Mouse (Mus musculus) frontal cortex, postnatal 14 days (tissue): ENCODE results near the gene Pld5.
"Not testable (repeated sequence)": the region's sequence is repeated elsewhere in the genome, so short reads cannot be mapped to it uniquely, and the experiment has no call there.

Experiments used
- DNase-seq, 2 experiments: peaks; one replicate each; pipeline ENCODE4 v3.0.0; 2022; ENCODE audit warnings: low spot score in 2 of 2

The Pld5 gene

DNA sequence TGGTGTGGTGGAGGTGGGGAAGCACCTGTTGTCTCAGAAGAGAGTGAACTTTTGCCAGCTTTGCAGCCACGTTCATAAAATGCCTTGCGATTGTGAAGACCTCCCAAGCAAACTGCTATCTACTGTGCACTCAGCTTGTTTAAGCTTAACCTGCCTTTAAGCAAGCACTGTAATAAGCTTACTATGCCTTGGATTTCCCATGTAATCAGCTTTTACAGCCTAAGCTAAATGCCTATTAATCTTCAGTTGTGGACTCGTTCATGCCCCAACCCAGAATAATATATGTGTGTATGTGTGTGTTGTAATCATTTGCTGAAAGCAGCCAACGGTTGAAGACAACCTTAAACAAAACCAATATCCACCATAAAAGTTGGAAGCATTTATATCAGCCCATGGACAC lies 232.1 kb downstream of the Pld5 start:
- DNase-seq: no peak

DNA sequence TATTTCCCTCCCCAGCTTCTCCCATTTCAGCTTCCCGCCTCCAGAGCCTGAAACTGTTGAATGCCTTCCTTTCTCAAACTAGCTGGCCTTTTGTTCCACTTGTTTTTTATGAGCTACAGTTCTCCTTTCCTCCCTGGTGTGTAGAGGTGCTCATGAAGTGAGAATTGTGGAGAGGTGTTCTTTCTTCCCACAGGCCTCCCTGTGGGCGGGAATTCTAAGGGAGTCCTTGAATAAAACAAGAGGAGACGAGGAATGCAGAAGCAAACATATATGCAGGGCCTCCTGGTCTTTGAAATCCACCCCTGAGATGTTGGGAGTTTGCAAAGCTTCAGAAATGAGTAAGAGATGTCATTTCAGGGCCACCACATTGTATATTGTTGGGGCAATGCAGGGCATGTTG lies 235.2 kb downstream of the Pld5 start:
- DNase-seq: no peak

DNA sequence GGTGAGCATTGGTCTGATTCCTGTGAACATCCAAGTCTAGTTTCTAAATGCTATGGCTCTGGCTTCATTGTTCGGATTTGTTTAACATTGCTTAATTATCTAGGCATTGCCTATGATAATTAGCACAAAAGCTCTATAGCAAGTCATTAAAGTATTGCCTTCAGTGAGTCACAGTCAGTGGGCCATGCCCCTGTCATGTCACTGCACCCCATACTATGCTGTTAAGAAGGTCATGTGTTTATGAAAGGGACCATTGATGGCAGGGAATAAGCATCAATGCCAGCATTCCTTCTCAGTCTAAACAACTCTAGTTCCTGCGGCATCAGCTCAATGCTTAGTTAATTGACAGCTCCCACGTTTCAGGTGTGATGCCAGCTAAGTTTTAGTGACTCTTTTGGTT lies 239.1 kb downstream of the Pld5 start:
- no peak for DNase-seq

DNA sequence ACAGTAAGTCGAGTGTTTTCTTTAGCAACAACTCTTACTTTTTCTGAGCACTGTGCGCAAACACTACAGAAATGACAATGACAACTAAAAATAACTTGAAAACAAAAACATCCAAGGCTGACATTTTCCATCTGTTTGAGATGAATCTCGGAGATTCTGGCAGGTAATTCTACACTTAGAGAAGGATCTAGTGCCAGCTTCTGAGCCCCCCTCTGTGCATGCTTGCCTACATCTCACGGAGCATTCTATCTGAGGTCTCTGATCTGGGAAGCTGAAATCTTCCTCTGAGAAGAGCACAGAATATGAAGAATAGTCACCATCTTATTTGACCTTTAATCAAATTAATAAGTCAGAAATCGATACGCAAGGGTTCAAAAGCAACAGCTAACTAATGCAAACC lies 240.4 kb downstream of the Pld5 start:
- DNase-seq: no peak

DNA sequence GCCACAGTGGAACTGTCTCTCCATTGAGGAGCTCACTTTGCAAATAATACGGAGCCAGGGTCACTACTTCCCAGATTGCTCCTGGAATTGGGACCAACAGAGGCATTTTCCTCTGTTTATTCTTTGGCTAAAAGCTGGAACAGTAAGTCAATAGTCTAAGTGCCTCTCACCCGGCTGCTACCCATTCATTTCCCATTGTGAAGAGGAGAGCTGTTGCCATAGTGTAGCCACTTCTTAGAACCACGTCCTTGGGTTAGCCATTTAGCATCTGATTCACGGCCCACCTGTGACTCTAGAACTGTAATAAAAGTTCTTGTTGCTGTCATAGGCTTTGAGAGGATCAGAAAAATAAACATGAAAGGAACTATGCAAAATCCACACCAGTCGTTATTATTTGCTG lies 241.4 kb downstream of the Pld5 start:
- DNase-seq: no peak

DNA sequence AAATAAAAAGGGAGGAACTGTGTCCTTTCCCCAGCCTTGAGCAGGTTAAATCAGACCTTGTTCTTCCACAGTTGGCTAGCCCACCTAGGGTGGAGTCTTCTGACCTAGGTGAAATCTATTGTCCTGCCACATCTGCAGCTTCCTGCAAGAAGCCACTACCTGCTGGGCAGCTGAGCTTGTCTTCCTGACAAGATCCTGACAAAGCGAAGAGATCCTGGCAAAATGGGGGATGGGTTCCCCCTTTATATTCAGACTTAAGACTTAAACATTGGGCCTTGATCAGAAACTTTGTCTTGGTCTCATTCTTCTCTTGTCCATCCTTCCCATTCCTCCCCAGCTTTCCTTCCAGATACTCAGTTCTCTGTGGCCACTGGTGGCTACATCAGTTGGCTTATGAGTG lies 246.0 kb downstream of the Pld5 start:
- DNase-seq: no peak

DNA sequence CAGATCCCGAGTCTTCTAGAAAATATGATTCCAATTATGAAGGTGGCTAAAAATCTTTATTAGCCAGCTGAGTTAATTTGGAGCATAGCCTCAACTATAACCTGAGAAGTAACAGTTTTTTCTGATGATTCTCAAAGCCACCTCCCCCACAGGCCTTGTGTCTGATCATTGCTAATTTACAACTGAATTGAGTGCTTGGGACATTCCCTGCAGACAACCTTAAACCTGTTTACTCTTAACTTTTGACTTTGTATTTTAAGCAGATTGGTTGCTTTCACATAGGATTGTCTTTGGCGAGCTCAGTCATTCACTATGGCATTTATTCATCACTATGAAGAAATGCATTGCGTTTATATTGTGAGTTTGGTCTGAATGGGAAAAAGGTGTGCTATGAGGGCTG lies 246.7 kb downstream of the Pld5 start:
- DNase-seq: no peak

DNA sequence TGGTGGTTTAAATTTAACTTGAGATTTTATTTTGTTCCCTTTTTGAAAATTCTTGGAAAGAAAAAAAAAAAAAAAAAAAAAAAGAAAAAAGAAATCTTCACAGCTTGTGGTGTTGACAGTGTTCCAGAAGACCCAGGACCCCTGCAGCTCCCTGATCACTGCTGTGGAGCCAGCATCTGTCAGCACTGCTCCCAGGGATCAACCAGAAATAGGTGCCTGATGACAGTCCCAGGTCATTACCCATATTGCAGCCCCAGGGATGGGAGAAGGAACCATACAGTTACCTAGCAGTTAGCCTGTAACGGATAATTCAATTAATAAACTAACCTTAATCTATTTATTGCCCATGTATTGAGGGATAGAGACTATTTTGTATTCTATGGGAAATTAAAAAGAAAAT lies 250.6 kb downstream of the Pld5 start:
- no peak for DNase-seq

DNA sequence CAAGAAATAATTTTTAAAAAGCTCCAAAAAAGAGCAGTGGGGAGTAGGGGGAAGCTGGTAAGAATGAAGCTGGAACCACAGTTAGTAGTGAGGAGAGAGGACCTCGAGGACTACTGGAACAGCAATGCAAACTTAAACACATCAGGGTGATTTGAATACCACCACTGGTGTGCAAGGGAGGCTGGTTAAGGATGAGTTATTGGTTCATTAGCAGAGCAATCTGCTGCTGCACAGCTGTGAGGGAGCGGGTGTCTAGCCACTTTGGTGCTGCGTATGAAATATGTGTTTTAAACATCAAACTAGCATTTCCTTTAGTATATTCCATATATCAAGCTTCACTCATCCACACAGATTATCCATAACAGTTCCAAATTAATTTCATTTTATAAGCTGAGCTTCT lies 256.6 kb downstream of the Pld5 start:
- DNase-seq: no peak

DNA sequence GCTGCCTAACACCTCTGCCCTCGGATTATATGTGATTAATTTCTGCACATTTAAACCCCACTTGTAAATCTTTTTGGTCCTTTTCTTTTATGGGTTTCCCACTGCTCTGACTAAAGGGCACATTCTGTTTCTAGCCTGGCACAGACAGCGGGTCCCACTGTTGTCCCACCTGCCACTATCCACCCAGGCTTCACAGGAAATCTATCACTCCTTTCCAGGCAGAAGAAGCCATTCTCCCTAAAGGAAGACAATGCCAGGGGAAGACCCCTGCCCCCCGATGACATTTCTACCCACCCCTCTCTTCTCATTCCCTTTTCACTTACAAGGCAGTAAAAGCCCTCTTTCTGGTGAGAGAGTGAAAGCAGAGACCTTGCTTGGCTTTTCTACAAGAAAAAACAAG lies 259.0 kb downstream of the Pld5 start:
- DNase-seq: no peak

DNA sequence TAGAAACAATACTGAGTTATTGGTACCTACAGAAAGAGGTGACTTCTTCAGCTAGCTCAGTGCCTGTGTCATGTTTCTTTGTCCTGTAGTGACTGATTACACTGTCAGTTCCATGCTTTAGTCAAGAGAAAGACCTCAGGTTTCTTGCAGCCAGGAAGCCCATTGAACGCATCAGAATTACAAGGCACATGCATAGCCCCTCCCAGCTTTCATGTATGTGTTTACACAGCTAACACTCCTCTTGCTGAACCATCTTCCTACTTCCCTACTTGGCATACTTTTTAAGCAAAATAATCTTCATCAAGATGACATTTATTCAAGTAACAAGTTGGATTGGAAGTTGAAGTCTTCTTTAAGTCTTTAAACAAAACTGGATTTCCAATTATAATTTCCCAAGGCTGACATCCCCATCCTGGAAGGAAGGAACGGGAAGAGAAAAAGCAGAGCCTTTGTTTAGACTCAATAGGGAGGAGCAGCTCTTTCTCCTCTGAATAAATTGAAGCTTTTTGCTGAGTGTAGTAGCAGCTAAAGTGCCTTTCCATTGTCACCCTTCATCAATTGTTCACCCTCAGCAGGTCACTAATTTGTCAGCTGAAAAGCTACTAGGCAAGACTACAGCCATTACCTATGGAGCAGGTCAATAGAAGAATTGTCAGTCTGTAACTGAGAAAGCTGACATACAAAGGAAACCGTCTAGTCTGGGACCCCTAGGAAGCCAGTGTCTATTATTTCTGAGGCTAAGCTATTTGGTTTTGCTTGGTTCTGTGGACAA lies 261.4 kb downstream of the Pld5 start:
- no peak for DNase-seq

DNA sequence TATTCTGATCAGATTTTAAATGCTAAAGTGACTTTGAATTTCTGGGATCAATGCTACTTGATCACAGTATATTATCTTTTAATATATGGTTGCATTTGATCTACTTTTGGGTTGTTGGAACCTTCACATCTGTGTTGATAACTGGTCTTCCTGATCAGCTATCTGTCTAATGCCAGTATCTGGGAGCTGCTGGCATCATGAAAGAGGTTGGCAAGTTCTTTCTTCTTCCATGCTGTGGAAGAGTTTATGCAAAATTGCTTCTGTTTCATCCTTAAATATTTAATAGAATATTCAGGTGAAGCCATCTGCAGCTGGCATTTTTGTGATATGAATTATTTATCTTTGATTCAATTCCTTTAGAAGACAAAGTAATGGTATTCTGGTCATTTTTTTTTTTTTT lies 263.6 kb downstream of the Pld5 start:
- no peak for DNase-seq

DNA sequence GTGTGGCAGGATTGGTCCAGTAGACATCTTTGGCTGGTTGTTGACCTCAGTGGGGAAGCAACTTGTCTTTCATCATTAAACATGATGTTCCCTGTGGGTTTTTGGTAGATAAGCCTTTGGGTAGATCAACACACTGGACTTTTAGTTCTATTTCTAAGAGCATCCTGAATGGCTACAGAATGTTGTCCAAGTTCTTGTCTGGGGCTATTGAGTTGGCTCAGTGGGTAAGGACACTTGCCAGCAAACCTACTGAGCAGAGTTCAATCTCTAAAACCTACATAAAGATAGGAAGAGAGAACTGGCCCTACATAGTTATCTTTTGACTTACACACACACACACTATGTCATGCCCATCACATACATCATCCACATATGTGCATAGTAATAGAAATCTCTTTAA lies 264.0 kb downstream of the Pld5 start:
- DNase-seq: no peak

DNA sequence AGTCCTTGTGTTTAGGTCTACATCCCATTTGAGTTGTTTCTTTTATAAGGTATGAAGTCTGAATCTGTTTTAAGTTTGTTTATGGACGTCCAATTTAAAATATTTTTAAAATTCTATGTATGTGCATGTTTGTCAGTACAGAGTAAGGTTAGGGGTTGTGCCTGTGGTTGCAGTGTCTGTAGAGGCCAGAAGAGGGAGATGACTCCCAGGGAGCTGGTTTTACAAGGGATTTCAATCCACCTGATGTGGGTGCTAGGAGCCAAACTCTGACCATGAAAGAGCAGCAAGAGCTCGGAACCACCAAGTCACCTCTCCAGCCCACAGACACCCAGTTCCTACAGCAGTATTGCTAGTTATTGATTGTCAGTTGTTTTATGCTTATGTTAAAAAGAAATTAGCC lies 266.7 kb downstream of the Pld5 start:
- no peak for DNase-seq

DNA sequence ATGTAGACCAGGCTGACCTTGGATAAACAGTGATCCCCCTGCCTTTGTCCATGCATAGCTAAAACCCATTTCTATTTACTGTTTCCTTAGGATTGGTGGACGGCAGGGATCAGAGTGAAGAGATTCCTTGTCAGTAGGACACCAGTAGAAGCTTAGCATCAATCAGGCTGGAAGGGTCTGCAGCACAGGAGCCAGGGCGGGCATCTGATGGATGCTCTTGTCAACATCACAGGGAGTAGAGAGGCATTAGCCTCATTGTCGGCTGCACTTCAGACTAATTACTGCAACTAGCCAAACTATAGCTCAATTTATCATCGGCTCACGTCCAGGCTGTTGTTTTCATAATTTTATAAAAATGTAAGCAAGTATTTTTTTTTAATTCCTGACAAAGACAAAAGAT lies 274.5 kb downstream of the Pld5 start:
- no peak for DNase-seq

DNA sequence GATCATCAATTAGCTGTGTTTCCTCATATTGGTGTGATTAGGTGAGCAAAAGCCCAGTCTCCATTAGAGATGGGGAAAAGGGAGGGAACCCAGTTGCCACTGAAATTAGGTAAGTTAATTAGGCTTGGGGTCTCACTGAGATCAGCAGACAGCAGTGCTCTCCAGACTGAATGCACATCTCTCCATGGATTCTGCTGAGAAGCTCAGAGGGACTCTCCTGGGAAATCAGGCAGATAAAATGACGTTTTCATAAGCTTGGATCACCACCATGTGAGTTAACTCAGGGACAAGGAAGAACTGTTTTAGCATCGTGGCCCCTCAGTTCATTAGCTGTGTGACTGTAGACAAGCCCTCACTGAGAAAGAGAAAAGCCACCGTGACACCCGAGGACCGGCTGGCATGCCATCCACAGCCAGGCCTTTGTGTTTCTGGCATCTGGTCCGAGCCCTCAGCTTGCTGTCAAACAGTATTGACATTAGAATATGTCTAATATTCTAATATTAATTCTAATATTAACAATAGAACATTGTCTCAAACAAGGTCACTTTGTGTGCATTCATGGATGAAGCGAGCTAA lies 277.9 kb downstream of the Pld5 start:
- DNase-seq: no peak

DNA sequence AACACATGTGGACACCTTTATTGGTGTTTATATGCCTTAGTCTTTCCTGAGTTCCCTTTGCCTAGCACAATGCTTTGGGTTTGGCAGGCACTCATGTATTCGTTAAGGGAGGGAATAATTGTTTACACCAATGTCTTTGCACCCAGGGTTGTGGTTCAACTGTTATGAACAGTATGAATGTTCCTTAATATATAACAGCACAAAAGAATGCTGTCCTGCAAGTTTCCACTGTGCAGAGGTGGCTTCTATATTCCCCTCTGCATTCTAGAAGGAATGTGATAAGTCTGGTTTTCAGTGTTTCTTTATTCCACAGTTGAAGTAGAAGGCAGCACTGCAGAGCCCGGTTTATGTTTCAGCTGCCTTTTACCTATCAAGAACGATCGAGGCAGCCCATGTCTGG lies 286.2 kb downstream of the Pld5 start:
- DNase-seq: no peak

DNA sequence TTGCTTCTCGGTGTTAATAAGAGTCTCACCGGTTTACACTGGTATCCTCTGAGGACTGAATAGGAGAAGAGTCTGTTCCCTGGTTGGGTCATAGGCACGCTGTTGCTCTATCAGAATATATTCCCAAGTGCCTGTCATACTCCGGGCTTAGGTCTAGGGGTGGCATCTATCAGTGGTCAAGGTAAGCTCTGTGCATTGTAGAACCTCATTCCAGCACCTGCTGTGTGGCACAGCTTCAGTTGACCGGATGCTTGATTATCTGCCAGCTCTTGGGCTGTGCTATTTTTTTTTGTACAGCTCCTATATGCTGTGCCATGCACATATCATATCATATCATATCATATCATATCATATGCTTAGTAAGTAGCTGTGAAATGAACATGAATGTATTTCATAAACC lies 286.7 kb downstream of the Pld5 start:
- no peak for DNase-seq

DNA sequence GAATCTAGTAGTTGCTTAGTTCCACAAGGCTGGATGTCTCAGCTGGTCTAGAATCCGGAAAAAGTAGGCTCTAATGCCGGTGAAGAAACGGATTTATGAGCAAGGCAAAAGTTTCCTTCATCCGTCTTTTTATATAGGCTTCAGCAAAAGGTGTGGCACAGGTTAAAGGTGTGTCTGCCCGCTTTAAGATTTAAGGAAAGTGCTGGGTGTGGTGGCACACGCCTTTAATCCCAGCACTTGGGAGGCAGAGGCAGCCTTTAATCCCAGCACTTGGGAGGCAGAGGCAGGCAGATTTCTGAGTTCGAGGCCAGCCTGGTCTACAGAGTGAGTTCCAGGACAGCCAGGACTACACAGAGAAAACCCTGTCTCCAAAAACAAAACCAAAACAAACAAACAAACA lies 296.1 kb downstream of the Pld5 start, which contains the start of gene Rbm8a2:
Rbm8a2 (minus strand) TSS at position 101 of the 400 bp plus-strand sequence.
- DNase-seq: not testable (repeated sequence)

DNA sequence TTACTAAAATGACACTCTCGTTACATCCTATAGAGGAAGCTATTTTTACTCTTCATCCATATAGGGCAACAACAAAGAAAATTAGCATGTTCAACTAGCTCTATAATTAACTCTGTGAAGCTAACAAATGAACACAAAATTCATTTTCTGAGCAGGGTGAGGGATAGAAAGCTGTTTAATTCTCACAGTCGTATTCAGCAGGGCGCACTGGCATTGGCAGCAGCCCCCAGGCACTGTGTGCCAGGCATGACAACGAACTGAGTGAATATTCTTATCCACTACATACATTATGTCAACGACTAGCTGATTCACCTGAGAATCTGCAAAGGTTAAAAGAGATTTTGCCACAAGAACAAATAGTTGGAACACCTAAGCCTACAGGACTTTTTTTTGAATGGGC lies 304.4 kb downstream of the Pld5 start:
- DNase-seq: no peak

DNA sequence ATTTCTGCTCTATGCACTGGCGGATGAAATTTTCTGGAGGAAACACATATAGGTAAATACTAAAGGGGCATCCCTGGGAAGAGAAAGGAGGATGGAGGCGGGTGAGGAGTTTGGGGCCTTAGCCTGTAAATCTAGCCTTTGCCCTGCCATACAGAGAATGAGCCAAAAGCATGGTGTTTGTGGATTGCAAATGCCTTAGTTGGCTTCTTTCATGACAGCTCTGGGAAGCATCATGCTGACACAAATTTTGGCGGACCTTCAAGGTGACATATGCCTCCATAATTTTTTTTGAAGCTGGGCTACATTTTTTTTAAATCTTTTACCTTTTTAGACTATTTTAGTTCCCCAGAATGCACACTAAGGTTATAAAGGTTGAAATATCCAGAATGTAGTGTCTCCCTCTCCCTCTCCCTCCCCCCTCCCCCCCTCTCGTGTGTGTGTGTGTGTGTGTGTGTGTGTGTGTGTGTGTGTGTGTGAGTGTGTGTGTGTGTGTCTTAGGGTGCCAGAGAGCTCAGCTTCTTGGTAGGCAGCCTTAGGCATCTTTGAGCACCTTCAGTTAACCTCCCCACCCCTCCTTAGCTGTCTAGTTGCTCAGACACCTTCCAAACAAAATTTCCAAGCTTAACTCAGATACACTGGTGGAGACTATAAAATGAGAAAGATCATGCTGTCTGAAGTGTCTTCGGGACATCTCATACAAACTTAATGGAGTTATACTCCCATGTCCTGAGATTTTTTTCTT lies 307.9 kb downstream of the Pld5 start:
- DNase-seq: no peak

DNA sequence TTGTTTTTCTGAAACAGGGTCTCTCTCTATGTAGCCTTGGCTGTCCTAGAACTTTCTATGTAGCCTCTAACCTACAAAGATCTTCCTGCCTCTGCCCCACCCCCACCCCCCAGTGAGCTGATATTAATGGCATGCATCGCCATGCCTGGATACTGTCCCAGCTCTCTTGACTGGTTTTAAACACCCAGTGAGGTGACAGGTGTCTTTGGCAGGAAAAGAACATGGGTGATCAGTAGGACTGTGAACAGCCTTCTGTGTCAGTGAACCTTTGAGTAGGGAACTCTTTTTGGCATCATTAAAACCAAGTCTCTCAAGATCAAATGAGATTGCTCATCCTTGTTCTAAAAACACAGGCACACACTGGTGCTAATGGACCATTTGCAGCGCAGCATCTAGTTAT lies 313.3 kb downstream of the Pld5 start:
- no peak for DNase-seq

DNA sequence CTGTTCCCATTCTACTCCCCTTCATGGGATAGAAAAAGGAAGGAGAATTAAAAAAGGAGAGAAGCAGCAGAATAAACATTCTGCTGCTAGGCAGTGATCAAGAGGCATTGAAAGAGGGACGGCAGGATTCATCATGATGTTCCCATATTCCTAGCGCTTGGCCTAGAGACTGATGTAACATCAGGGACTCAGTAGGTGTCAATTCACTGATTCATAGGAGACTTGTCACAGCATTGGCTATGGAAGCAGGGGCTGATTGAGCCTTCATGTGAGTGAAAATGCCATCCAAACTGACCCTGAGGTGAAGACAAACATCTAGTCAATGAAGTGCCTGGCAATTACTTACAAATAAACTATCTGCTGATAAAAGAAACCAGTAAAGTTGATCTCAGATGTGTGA lies 324.3 kb downstream of the Pld5 start:
- DNase-seq: no peak
